Mouse (Mus musculus) spleen, adult 18-20 months (tissue): ENCODE measurements around the gene Zfyve16.
A peak's percentile ranks its signal among the peaks of the same experiment; 100 is the strongest.

ENCODE experiments used
- DNase-seq, 2 experiments: peaks; one replicate each; pipeline ENCODE4 v3.0.0; 2022; ENCODE audit warnings: mixed read lengths in 2 of 2

The Zfyve16 gene

DNA sequence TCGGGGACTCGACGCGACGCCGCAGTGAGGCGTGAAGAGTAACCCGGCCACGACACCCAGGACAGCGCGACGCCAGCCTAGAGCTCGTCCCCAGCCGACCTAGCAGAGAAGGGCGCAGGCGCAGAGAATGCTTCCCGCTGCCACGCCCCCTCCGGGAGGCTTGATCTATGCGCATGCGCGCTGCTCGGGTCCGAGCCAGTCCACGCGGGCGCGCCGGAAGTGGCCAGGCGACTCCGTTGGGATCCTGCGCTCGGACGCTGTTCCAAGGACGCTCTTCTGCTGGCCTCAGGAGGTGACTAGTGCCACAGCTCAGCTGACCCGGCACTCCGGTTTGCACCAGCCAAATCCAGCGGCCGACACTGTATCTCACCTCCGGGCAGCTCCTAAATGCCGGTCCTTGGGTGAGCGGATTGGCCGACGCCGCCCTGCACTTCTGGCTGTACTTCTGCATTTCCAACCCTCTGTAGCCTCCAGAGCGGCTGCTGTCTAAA, at the start of gene Zfyve16:
Gene Zfyve16 (minus strand): TSS at position 148 of the 491 bp plus-strand sequence.
- DNase-seq, result peak; percentile 95 to 99

- DNase-seq, result no peak
Measured at GRCm38 (mm10) chr13:92578210-92578609, 47.5 kb upstream of the Zfyve16 start.

- no peak for DNase-seq
Measured at GRCm38 (mm10) chr13:92576688-92577087, 46.0 kb upstream of the Zfyve16 start.

GRCm38 (mm10) chr13:92576072-92576471, 45.4 kb upstream of the Zfyve16 start, which contains the start of gene Spz1:
Gene Spz1, minus strand, starts transcription at chr13:92576172.
- no peak for DNase-seq

DNA sequence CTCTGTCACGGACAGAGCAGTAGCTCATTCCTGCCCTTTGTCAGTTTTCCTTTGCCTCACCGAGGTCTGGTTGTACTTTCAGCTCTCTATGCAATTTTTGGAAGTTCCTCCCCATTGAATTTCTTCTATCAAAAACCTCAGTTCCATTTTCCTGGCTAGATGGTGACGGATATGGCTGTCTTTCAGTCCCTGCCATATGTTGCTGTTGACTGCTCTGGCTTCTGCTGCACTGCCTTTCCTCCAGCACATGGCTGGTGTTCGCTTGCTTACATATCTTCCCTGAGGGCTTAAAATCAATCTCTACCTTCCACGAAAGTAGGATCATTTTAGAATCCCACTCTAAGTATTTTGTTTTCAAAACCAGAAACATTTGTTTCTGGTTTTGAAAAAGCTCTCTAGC, 28.8 kb upstream of the Zfyve16 start:
- DNase-seq, result no peak

DNA sequence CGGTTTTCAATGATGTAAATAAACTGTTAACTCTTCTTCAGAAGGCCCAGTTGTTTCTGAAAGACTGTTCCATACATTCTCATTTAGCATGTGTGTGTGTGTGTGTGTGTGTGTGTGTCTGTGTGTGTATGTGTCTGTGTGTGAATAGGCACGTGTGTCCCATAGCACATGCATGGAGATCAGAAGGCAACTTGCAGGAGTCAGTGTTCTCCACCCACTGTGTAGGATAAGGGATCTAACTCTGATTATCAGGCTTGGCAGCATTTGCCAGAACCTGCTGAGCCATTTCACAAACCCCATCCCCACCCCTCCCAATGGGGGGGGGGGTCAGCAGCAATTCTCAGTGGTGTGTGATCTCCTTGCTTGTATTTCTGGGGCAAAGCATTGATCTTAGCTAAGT, 26.6 kb upstream of the Zfyve16 start:
- DNase-seq, result no peak

DNA sequence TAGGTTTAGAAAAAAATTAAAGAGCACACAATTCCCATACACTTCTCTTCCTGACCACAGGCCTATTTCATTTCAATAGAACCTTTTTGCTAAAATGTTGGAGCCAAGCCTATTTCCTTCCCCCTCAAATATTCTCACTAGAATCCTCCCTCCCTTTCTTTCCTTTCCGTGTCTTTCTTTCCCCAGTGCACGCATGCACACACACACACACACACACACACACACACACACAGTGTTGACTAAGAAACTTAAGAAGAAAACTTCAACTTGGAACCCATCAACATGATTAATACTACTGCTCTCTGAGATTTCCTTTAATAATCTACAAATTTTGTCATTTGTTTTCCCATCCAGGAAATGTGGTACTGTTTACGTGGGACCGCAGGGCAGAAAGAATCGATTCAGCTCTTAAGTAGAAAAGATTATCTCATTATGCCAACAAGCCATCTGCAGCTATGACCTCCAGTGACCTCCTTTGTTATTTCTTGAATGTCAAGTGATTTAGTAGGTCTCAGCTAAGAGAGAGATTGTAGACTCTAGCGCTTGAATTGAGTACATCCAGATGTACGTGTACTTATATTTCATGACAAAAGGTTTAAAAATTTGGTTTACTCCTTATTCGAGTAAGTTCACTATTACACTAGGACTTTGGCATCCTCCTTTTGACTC, 25.9 kb upstream of the Zfyve16 start:
- no peak for DNase-seq

GRCm38 (mm10) chr13:92547093-92547492, 16.4 kb upstream of the Zfyve16 start:
- DNase-seq, result no peak

DNA sequence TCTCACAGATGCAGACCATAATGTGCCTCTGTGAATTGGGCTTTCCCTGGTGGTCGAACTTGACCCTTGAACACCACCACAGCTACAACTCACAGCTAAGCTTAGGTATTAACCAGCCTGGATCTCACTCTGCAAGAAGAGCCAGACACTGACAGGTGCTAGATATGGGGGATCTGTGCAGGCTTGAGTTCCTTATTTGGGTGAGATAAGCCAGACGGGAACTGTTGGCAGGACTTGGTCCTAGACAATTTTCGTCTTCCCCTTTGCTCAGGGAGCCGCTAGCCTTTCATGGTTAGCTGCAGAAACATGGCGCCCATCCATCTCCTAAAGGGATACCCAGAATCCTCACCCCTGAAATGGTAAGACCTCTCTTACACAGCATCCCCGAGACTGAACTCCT, 10.3 kb upstream of the Zfyve16 start:
- DNase-seq, result no peak

GRCm38 (mm10) chr13:92539126-92539525, 8.5 kb upstream of the Zfyve16 start:
- DNase-seq, result no peak

- no peak for DNase-seq
Measured at GRCm38 (mm10) chr13:92533801-92534200, 3.1 kb upstream of the Zfyve16 start.

- DNase-seq, result no peak
Measured at GRCm38 (mm10) chr13:92532216-92532615, 1.5 kb upstream of the Zfyve16 start.

- DNase-seq, result no peak
Measured at GRCm38 (mm10) chr13:92531237-92531636, 569 bp upstream of the Zfyve16 start.

- no peak for DNase-seq
Measured at GRCm38 (mm10) chr13:92529828-92530720, 594 bp downstream of the Zfyve16 start.

DNA sequence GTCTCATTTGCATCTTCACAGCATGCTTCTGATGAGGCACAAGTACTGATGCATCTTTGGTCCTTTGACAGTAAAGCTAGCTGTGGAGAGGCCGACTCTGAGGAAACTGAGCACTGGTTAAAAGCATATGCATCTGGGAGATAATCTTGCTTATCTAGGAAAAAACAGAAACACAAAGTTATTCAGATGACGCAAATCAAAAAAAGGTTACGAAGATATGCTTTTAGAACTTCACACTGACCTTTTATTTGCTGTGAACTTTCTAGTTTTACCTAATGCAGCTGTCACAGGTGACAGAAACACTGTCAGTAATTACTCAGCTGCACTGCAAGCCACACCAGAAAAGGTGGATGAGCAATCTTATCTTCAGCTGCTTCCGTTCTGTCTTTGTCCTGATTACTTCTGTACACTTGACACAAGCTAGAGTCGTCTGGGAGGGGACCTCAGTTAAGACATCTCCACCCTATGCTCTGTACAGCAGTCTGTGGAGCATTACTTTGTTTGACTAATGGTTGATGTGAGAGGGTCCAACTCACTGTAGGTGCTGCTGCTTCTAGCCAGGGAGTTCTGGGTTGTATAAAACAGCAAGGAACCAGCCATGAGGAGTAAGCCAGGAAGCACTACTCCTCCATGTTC, 7.4 kb downstream of the Zfyve16 start:
- DNase-seq, result no peak

- no peak for DNase-seq
Measured at GRCm38 (mm10) chr13:92504871-92505270, 25.8 kb downstream of the Zfyve16 start.

- no peak for DNase-seq
Measured at GRCm38 (mm10) chr13:92491923-92492322, 38.7 kb downstream of the Zfyve16 start.

GRCm38 (mm10) chr13:92490817-92491216, 39.9 kb downstream of the Zfyve16 start:
- no peak for DNase-seq

GRCm38 (mm10) chr13:92483852-92484463, 46.7 kb downstream of the Zfyve16 start, which contains the start of gene Fam151b:
Gene Fam151b, minus strand, starts transcription at chr13:92484015.
- peak; percentile 90 to 94 for DNase-seq

GRCm38 (mm10) chr13:92483348-92483747, 47.3 kb downstream of the Zfyve16 start:
- DNase-seq, result peak; percentile 22 to 46

DNA sequence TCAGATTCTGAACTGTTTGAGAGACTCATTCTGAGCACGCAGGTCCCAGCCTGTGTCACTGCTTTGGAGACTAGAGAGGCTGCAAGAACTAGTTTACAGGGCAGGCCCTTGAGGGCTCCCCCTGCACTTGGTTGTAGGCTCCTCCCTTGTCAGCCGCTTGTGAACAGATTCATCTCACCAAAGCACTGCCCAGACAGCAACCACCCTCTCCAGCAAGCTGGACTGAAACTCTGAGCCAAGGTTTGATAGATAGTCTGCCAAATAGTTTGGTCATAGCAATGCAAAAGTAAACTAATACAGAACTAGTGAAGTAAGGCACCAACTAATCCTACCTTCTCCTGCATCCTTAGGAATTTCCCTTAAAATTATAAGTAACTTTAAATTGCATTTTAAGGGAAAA, 60.5 kb downstream of the Zfyve16 start:
- no peak for DNase-seq

DNA sequence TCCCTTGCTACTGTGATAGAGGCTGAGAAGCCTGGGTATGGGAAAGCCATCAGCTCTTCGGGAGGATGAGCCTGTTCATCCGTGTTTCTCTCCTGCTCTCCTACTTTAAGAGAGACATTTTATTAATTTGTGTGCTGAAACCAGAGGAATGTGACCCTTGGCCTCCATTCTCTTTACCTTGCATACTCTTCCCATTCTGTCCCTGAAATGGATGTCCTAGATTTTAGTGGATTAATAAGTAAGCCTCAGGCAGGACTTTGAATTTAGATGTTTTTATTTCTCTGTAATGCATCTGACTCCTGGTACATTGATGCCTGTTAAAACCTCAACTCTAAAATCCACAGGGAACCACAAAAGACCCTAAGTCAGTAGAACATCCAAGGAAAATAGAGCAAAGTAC, 61.3 kb downstream of the Zfyve16 start:
- no peak for DNase-seq

DNA sequence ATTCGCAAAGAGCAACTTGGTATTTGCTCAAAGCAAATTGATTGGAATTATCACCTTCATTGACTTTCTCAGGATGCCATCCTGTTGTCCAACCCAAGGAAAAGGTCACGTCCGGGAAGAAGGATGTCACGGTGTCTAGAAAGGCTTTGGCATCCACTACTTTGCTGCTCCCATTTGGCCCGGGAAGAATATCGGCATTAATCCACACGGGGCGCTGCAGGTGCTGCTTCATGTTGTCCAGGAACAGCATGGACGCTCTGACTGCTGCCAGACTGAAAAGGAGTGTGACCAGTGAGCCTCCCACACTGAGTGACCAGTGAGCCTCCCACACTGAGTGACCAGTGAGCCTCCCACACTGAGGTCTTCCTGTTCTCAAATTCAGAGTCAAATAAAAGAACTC, 62.8 kb downstream of the Zfyve16 start:
- no peak for DNase-seq
